Mouse (Mus musculus) stomach, postnatal 0 days (tissue): ENCODE data around the gene Usp49. TPM values are rescaled to one million over a fixed set of nuclear protein-coding genes. Genes with fewer than 3 reads are reported as not detected.

ENCODE experiments used
- ATAC-seq: fragments of 200-750 bp; cut with Nextera tagmentation; 2 replicates; pipeline ENCODE4 v1.8.0; 2017; ENCODE audit not compliant: low FRiP score, low TSS enrichment
- DNase-seq: peaks from one replicate; pipeline ENCODE4 v3.0.0-alpha.2; 2016; ENCODE audit warnings: low spot score
- H3K27ac ChIP-seq: fragments of 300-500 bp; sonication (generic); replicated peaks from 2 replicates; pipeline ENCODE4 v1.5.1; 2014; ENCODE audit warnings: mild to moderate bottlenecking, control low read depth
- H3K27me3 ChIP-seq: fragments of 300-500 bp; sonication (generic); 2 replicates; pipeline ENCODE4 v1.6.1; 2014; ENCODE audit warnings: low read length; ENCODE audit not compliant: control insufficient read depth, insufficient read depth
- H3K36me3 ChIP-seq: fragments of 300-500 bp; sonication (generic); 2 replicates; pipeline ENCODE4 v1.6.1; 2014; ENCODE audit warnings: low read length, mixed read lengths; ENCODE audit not compliant: control insufficient read depth, insufficient read depth
- H3K4me1 ChIP-seq: fragments of 300-500 bp; sonication (generic); replicated peaks from 2 replicates; pipeline ENCODE4 v1.6.1; 2014; ENCODE audit warnings: antibody characterized with exemption; ENCODE audit not compliant: control insufficient read depth, insufficient read depth
- H3K4me2 ChIP-seq: fragments of 300-500 bp; sonication (generic); replicated peaks from 2 replicates; pipeline ENCODE4 v1.6.1; 2014; ENCODE audit warnings: low read depth, mild to moderate bottlenecking, control low read depth, moderate library complexity
- H3K4me3 ChIP-seq: fragments of 300-500 bp; sonication (generic); 2 replicates; pipeline ENCODE4 v1.5.1; 2014; ENCODE audit warnings: low read depth, low read length, control low read depth
- H3K9ac ChIP-seq: fragments of 300-500 bp; sonication (generic); 2 replicates; pipeline ENCODE4 v1.6.1; 2014; ENCODE audit warnings: mild to moderate bottlenecking, low read length, control low read depth, mixed read lengths
- H3K9me3 ChIP-seq: fragments of 300-500 bp; sonication (generic); 2 replicates; pipeline ENCODE4 v1.6.1; 2016; ENCODE audit warnings: low read length; ENCODE audit not compliant: control insufficient read depth
- CTCF ChIP-seq: IDR thresholded peaks from 2 replicates; pipeline ENCODE4 v1.5.1; 2016; ENCODE audit warnings: antibody characterized with exemption, low read depth, mild to moderate bottlenecking, moderate library complexity
- EP300 ChIP-seq: optimal IDR thresholded peaks from 2 replicates; pipeline ENCODE3; 2016; ENCODE audit warnings: antibody characterized with exemption
- WGBS: fragments of 180-500 bp; shearing (Covaris S2); extraction: QIAGEN DNeasy Blood & Tissue Kit; methylation state at CpG from one replicate; pipeline ENCODE4 v1.1.7; 2014; 5-methylcytosine and 5-hydroxymethylcytosine counted together
- polyA plus RNA-seq: library from polyadenylated mRNA; unstranded; fragments of >200 nt; fragmentation: Nextera tagmentation; extraction: Ambion mirVana; gene quantifications from 2 replicates; pipeline ENCODE4 v1.2.1, GENCODE M21; 2015

Usp49 gene
- polyA plus RNA-seq, 1 experiment from 2014 or later = 1.9 TPM

DNA sequence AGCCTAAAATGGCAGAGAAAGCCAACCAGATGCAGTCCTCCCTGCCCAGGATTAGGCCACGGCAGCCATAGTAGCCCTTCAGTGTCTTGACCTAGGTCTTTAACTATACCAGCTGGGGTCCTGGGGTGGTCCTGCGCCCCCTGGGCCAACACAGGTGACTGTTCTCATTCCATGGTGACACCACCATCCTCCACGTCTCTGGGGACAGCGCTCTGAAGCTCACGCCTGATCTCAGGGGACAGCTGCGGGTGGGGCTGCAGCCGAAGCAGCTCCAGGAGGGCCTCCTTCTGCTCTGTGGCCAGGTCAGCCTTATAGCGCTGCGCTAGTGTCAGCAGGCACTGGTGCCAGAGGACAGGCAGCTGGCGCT, 29.1 kb upstream of the Usp49 start:
- no peak overlapping the region for H3K9ac ChIP-seq
- ATAC-seq (0 out of 2 replicates have a peak, but pooled peaks have one; percentile 2), DNase-seq (no peak)
- TF ChIP-seq EP300 = no peak
- TF ChIP-seq CTCF = no peak
- no peak overlapping the region for H3K27ac ChIP-seq
- H3K4me2 ChIP-seq = no peak overlapping the region
- H3K4me3 ChIP-seq = no peak overlapping the region
- H3K27me3 ChIP-seq = no peaks in the 10 kb centered on the region
- WGBS = 89% methylated on average over 10 of the region's 10 CpGs
- peaks cover 10% of the 10 kb centered on the region; the same call in 1 of the 2 replicates for H3K4me1 ChIP-seq
- H3K36me3 ChIP-seq = peaks cover 27% of the 10 kb centered on the region
- no peaks in the 10 kb centered on the region for H3K9me3 ChIP-seq

DNA sequence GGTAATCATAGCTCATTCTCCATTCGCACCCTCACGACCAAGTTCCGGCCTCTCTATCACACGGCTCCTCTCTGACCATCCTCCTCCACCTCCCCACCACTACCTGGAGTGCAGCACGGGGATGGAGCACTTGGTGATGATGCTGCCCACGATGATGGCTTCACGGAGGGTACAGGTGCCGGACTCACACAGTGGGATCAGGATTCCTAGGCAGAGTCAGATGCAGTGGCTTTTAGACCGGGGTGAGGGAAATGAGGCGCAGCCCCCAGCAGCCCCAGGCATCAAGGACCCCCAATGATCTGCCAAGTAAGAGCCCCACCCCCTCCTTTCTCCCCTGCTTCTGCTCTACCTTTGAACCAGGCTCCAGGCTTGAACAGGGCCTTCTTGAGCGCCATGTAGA, 28.2 kb upstream of the Usp49 start:
- no peaks in the 10 kb centered on the region for H3K27me3 ChIP-seq
- H3K4me1 ChIP-seq = peaks cover 3% of the 10 kb centered on the region; the same call in 1 of the 2 replicates
- no peak overlapping the region for H3K9ac ChIP-seq
- DNase-seq (no peak), ATAC-seq (no peak)
- WGBS = 91% methylated on average over 11 of the region's 11 CpGs
- H3K4me2 ChIP-seq = no peak overlapping the region
- H3K4me3 ChIP-seq = no peak overlapping the region
- H3K27ac ChIP-seq = no peak overlapping the region
- peaks cover 26% of the 10 kb centered on the region for H3K36me3 ChIP-seq
- TF ChIP-seq EP300 = no peak
- no peak for TF ChIP-seq CTCF
- H3K9me3 ChIP-seq = no peaks in the 10 kb centered on the region

DNA sequence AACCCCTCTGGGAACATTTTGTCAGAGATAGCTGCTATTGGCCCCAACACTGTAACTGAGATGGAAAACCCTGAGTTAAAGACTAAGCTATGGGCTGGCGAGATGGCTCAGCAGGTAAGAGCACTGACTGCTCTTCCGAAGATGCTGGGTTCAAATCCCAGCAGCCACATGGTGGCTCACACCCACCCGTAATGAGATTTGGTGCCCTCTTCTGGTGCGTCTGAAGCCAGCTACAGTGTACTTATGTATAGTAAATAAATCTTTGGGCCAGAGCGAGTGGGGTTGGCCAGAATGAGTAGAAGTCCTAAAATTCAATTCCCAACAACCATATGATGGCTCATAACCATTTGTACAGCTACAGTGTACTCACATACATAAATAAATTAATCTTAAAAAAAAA, 24.3 kb upstream of the Usp49 start:
- Histone ChIP-seq H3K4me3 (no peak overlapping the region), H3K4me1 (no peaks in the 10 kb centered on the region), H3K36me3 (peaks cover 16% of the 10 kb centered on the region), H3K4me2 (no peak overlapping the region), H3K27me3 (no peaks in the 10 kb centered on the region), H3K9me3 (no peaks in the 10 kb centered on the region), H3K9ac (no peak overlapping the region), H3K27ac (no peak overlapping the region)
- no peak for DNase-seq
- no peak for ATAC-seq
- WGBS = 70% methylated on average over 5 of the region's 5 CpGs
- TF ChIP-seq CTCF = peak; percentile 62
- no peak for TF ChIP-seq EP300

DNA sequence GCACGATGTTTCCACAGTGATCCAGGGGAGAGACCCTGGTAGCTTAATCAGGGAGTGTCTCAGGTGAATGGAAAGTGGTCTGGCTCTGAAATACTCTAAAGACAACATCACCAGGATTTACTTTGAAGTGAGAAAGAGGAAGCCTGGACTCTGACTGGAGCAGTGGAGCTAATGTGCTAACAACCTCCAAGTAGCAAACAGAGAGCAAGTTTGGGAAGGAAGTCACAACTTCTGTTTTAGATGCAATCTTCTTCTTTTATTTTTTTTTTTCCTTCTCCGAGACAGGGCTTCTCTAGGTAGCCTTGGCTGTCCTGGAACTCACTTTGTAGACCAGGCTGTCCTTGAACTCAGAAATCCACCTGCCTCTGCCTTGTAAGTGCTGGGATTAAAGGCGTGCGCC, 21.3 kb upstream of the Usp49 start:
- H3K9ac ChIP-seq = no peak overlapping the region
- ATAC-seq (no peak), DNase-seq (no peak)
- H3K4me1 ChIP-seq = 0 out of 2 replicates have a peak, but pooled peaks cover 4% of the 10 kb centered on the region
- TF ChIP-seq EP300 = no peak
- TF ChIP-seq CTCF = no peak
- H3K27ac ChIP-seq = no peak overlapping the region
- WGBS = 92% methylated on average over 4 of the region's 4 CpGs
- no peaks in the 10 kb centered on the region for H3K27me3 ChIP-seq
- no peaks in the 10 kb centered on the region for H3K9me3 ChIP-seq
- peaks cover 3% of the 10 kb centered on the region for H3K36me3 ChIP-seq
- H3K4me2 ChIP-seq = no peak overlapping the region
- no peak overlapping the region for H3K4me3 ChIP-seq

DNA sequence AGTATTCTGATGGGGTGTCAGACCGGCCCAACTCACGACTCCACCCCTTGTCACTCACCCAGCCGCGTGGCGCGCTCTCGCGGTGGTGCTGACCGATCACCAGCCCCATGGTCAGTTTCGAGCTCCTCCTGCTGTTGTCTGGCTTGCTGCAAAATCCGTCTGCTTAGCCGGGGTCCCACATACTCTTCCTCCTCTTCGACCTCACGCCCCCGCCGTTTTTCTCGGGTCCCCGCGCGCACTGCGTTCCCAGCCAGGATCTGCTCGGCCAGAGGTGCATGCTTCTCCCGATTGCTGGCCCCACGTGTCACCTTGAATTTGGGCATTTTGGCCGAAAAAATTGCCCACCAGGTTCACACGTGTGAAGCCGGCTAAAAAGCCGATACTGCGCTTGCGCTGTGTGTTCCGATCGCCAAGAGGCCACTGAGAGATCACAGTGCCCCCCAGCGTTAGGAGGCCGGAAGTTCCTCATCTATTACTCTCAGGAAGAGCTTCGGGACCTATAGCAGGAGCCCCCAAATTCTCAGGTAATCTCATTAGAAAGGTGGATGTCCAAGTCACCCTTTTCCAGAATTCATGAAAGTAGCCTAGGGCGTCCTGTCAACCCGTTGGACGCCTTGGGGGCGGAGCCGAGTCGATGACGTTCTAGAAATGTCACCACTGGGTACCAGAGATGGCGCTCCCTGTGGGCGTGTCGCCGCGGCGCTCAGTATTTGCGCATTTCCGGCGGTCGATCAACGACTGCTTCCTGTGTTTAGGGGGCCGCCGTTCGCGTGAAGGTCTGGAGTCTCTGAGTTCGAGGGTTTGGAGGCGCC, 19.4 kb upstream of the Usp49 start, which contains the start of the genes Bysl, Med20 and Gm20517:
TSS of gene Bysl (minus strand) at position 644 of the 812 bp plus-strand sequence.
TSS of gene Med20 (plus strand) at position 734 of the 812 bp plus-strand sequence.
TSS of gene Gm20517 (plus strand) at position 741 of the 812 bp plus-strand sequence.
- peak; percentile 85 for TF ChIP-seq EP300
- TF ChIP-seq CTCF = peak; percentile 90

DNA sequence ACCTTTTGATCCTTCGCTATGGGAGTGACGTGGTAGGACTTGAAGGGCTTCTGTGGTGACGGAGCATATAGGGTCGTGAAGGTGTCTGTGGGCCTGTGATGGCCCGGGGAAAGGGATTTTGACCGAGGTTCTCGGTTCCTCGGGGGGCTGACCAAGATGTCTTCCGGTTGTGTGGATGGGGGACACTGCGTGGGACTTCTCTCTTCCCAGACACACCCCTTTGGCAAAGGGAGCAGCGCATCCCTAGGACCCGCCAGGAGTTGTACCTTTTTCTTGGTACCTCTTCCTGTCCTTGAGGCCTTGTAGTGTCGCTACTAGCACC, 18.9 kb upstream of the Usp49 start:
- ATAC-seq (no peak), DNase-seq (no peak)
- no peaks in the 10 kb centered on the region for H3K9me3 ChIP-seq
- no peaks in the 10 kb centered on the region for H3K27me3 ChIP-seq
- H3K36me3 ChIP-seq = peaks cover 5% of the 10 kb centered on the region
- TF ChIP-seq CTCF (no peak), EP300 (no peak)
- peak overlapping the region; percentile 58 for H3K4me3 ChIP-seq
- 0% methylated on average over 13 of the region's 13 CpGs for WGBS
- peak overlapping the region; percentile 91 for H3K4me2 ChIP-seq
- H3K9ac ChIP-seq = peak overlapping the region; percentile 70
- peak overlapping the region; percentile 79 for H3K27ac ChIP-seq
- 0 out of 2 replicates have a peak, but pooled peaks cover 4% of the 10 kb centered on the region for H3K4me1 ChIP-seq

More for the DNA sequence above, 19.4 kb upstream of the Usp49 start, which contains the start of the genes Bysl, Med20 and Gm20517:
- DNase-seq = peak; percentile 98
- ATAC-seq = peak; percentile 95
- H3K9me3 ChIP-seq = no peaks in the 10 kb centered on the region
- H3K9ac ChIP-seq = peak within 1 kb of the TSS; percentile 70
- H3K4me3 ChIP-seq = peak within 1 kb of the TSS; percentile 58
- under 1% methylated on average over 59 of the region's 59 CpGs for WGBS
- H3K36me3 ChIP-seq = peaks cover 5% of the 10 kb centered on the region
- no peaks in the 10 kb centered on the region for H3K27me3 ChIP-seq
- peak within 1 kb of the TSS; percentile 79 for H3K27ac ChIP-seq
- H3K4me1 ChIP-seq = 0 out of 2 replicates have a peak, but pooled peaks cover 4% of the 10 kb centered on the region
- H3K4me2 ChIP-seq = peak within 1 kb of the TSS; percentile 91
